Mouse (Mus musculus) natural killer cell, adult 2 months (primary cell): Measurements from ENCODE around the gene Gltpd2.
"Not testable (repeated sequence)": the region's sequence is repeated elsewhere in the genome, so short reads cannot be mapped to it uniquely, and the experiment has no call there.

Experiments
- DNase-seq, 2 experiments: peaks; one replicate each; pipeline ENCODE4 v3.0.0; 2022; ENCODE audit warnings: low spot score in 2 of 2

Gltpd2 gene

GRCm38 (mm10) chr11:70518923-70519322 lies at the start of gene Gltpd2:
Gene Gltpd2 (plus strand): TSS chr11:70519196.
- DNase-seq = no peak

- DNase-seq = no peak
Measured at GRCm38 (mm10) chr11:70469764-70470163, 49.2 kb upstream of the Gltpd2 start.

- no peak for DNase-seq
Measured at GRCm38 (mm10) chr11:70472716-70473115, 46.3 kb upstream of the Gltpd2 start.

- not testable (repeated sequence) for DNase-seq
Measured at GRCm38 (mm10) chr11:70473291-70473690, 45.7 kb upstream of the Gltpd2 start.

GRCm38 (mm10) chr11:70474872-70475534 lies 44.0 kb upstream of the Gltpd2 start:
- DNase-seq = no peak

GRCm38 (mm10) chr11:70485498-70485897 lies 33.5 kb upstream of the Gltpd2 start:
- DNase-seq = no peak

- DNase-seq = no peak
Measured at GRCm38 (mm10) chr11:70487816-70488215, 31.2 kb upstream of the Gltpd2 start.

GRCm38 (mm10) chr11:70489138-70489537 lies 29.9 kb upstream of the Gltpd2 start:
- DNase-seq = no peak

GRCm38 (mm10) chr11:70489684-70490083 lies 29.3 kb upstream of the Gltpd2 start:
- DNase-seq = no peak

GRCm38 (mm10) chr11:70499566-70500475 lies 19.2 kb upstream of the Gltpd2 start:
- no peak for DNase-seq

- DNase-seq = no peak
Measured at GRCm38 (mm10) chr11:70500476-70500812, 18.6 kb upstream of the Gltpd2 start.

- DNase-seq = no peak
Measured at GRCm38 (mm10) chr11:70502018-70502417, 17.0 kb upstream of the Gltpd2 start.

GRCm38 (mm10) chr11:70504970-70505369 lies 14.0 kb upstream of the Gltpd2 start, which contains the start of gene Tm4sf5:
Gene Tm4sf5 (plus strand): TSS chr11:70505244.
- no peak for DNase-seq

GRCm38 (mm10) chr11:70506385-70506784 lies 12.6 kb upstream of the Gltpd2 start:
- DNase-seq = peak; percentile 44 to 66

GRCm38 (mm10) chr11:70506962-70507515 lies 12.0 kb upstream of the Gltpd2 start:
- no peak for DNase-seq

- DNase-seq = peak; percentile 33 to 58
Measured at GRCm38 (mm10) chr11:70509753-70510564, 9.0 kb upstream of the Gltpd2 start.

- DNase-seq = no peak
Measured at GRCm38 (mm10) chr11:70511242-70511641, 7.8 kb upstream of the Gltpd2 start.

- no peak for DNase-seq
Measured at GRCm38 (mm10) chr11:70511825-70512224, 7.2 kb upstream of the Gltpd2 start.

GRCm38 (mm10) chr11:70512709-70513342 lies 6.2 kb upstream of the Gltpd2 start:
- no peak for DNase-seq

- DNase-seq = no peak
Measured at GRCm38 (mm10) chr11:70513520-70513919, 5.5 kb upstream of the Gltpd2 start.

- DNase-seq = no peak
Measured at GRCm38 (mm10) chr11:70514288-70514687, 4.7 kb upstream of the Gltpd2 start, which contains the start of gene Vmo1. Gene Vmo1 (minus strand): TSS chr11:70514616.
